Mouse (Mus musculus) MEL (cell line): ENCODE measurements at regions not wholly inside any gene's neighbourhood (a gene's known extent, or its start where the extent isn't known, plus 50 kb on each side); places are given as distances from the start of the nearest gene placed in this dataset.

Source experiments
- CTCF ChIP-seq, 3 experiments: IDR thresholded peaks in 2 of 3; conservative IDR thresholded peaks in 1 of 3; 2 replicates each; pipeline ENCODE4 v1.5.1; 2011 to 2012; ENCODE audit warnings: low read length in 3 of 3, low read depth in 2 of 3, mild to moderate bottlenecking in 2 of 3, improper control_type of control experiment in 1 of 3, inconsistent platforms in 1 of 3, mixed read lengths in 1 of 3, moderate library complexity in 1 of 3; ENCODE audit not compliant: control insufficient read depth in 1 of 3, insufficient read depth in 1 of 3, poor library complexity in 1 of 3, severe bottlenecking in 1 of 3
- ELF1 ChIP-seq: IDR thresholded peaks from 2 replicates; pipeline ENCODE4 v1.6.1; 2014; ENCODE audit warnings: low read depth, mild to moderate bottlenecking, inconsistent platforms, low read length, improper control_type of control experiment, moderate library complexity
- EP300 ChIP-seq, 2 experiments: IDR thresholded peaks; 2 replicates each; pipeline ENCODE4 v1.6.1; 2011; ENCODE audit warnings: improper control_type of control experiment in 2 of 2, low read length in 2 of 2, low read depth in 1 of 2, mild to moderate bottlenecking in 1 of 2
- MEF2A ChIP-seq: IDR thresholded peaks from 2 replicates; pipeline ENCODE4 v1.6.1; 2014; ENCODE audit warnings: low read depth, mild to moderate bottlenecking, inconsistent platforms, low read length, improper control_type of control experiment; ENCODE audit not compliant: poor library complexity, insufficient replicate concordance, severe bottlenecking; ENCODE audit errors: extremely low read depth
- POLR2A ChIP-seq, 2 experiments: IDR thresholded peaks; 2 replicates each; pipeline ENCODE4 v1.6.1; 2011 to 2012; ENCODE audit warnings: low read length in 2 of 2, mild to moderate bottlenecking in 2 of 2, control low read depth in 1 of 2, improper control_type of control experiment in 1 of 2, low read depth in 1 of 2, moderate library complexity in 1 of 2; ENCODE audit not compliant: control insufficient read depth in 1 of 2, insufficient read depth in 1 of 2, poor library complexity in 1 of 2
- RCOR1 ChIP-seq: IDR thresholded peaks from 2 replicates; pipeline ENCODE4 v1.6.1; 2012; ENCODE audit warnings: low read depth, mild to moderate bottlenecking, inconsistent platforms, low read length, improper control_type of control experiment
- TAL1 ChIP-seq: IDR thresholded peaks from 2 replicates; pipeline ENCODE4 v1.6.1; 2012; ENCODE audit warnings: mild to moderate bottlenecking, inconsistent platforms, low read length, moderate library complexity, mixed read lengths

DNA sequence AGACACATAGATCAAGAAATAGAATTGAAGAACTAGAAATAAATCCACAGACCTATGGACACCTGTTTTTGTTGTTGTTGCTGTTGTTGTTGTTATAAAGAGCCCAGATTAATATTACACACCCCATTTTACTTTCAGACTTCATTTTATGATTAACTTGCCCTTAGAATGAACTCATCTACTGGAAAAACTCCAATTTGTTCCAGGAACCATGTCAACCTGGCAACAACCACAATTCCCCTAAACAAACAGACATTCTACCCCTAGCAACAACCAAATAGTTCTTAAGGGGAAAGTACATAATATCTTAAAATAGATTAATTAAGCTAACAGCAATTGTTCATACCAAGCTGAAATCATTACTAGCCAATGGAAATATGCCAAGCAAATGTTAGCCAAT lies 646.1 kb downstream of the Gm9195 start:
- TF ChIP-seq CTCF (IDR thresholded peaks at IDR 0.05 in 2 of 3, conservative IDR thresholded peaks at IDR 0.05 in 1 of 3; ENCODE audit: control insufficient read depth in 1 of 3, insufficient read depth in 1 of 3, low read depth in 2 of 3, low read length in 3 of 3, poor library complexity in 1 of 3, severe bottlenecking in 1 of 3), result no peak
- TF ChIP-seq EP300 (IDR thresholded peaks at IDR 0.05; ENCODE audit: low read depth in 1 of 2, low read length in 2 of 2), result no peak
- TF ChIP-seq POLR2A (IDR thresholded peaks at IDR 0.05; ENCODE audit: control insufficient read depth in 1 of 2, insufficient read depth in 1 of 2, low read depth in 1 of 2, low read length in 2 of 2, poor library complexity in 1 of 2), result no peak
- no peak for TF ChIP-seq MEF2A
- no peak for TF ChIP-seq RCOR1
- TF ChIP-seq TAL1, result no peak
- no peak for TF ChIP-seq ELF1
